Mouse (Mus musculus): Measurements from ENCODE around the gene Nav1. TPM values are rescaled to one million over a fixed set of nuclear protein-coding genes. Genes with fewer than 3 reads are reported as not detected.
A peak's percentile ranks its signal among the peaks of the same experiment; 100 is the strongest.

Gene Nav1
- polyA plus RNA-seq, 1 experiment from 2014 or later: 11.0 TPM

- peak overlapping the region; percentile 67 for H3K27ac ChIP-seq
- H3K36me3 ChIP-seq: peaks cover 3% of the 10 kb centered on the region; the same call in 1 of the 2 replicates
- H3K4me3 ChIP-seq (replicated peaks): no peak overlapping the region
- no peaks in the 10 kb centered on the region for H3K9me3 ChIP-seq
- H3K4me1 ChIP-seq: peaks cover 14% of the 10 kb centered on the region
- no peaks in the 10 kb centered on the region for H3K27me3 ChIP-seq (replicated peaks)
- WGBS: 66% methylated on average over 2 of the region's 2 CpGs
- 0 out of 2 replicates have a peak, but pooled peaks have one; percentile 5 for ATAC-seq (ENCODE audit: insufficient read depth, low FRiP score, low read depth)
- no peak overlapping the region for H3K9ac ChIP-seq
- H3K4me2 ChIP-seq: no peak overlapping the region
These were observed 83.8 kb downstream of the Nav1 start for GRCm38 (mm10) chr1:135523344-135523743.

- no peak for ATAC-seq (ENCODE audit: insufficient read depth, low FRiP score, low read depth)
- Histone ChIP-seq H3K4me2 (no peak overlapping the region), H3K4me3 (replicated peaks) (no peak overlapping the region), H3K27me3 (replicated peaks) (no peaks in the 10 kb centered on the region), H3K27ac (no peak overlapping the region), H3K9ac (no peak overlapping the region), H3K4me1 (peaks cover 34% of the 10 kb centered on the region), H3K9me3 (no peaks in the 10 kb centered on the region), H3K36me3 (no peaks in the 10 kb centered on the region)
- 81% methylated on average over 13 of the region's 13 CpGs for WGBS
These were observed 86.4 kb downstream of the Nav1 start for GRCm38 (mm10) chr1:135520550-135521168.

- Histone ChIP-seq H3K4me2 (no peak overlapping the region), H3K9ac (no peak overlapping the region), H3K27me3 (replicated peaks) (no peaks in the 10 kb centered on the region), H3K36me3 (no peaks in the 10 kb centered on the region), H3K9me3 (no peaks in the 10 kb centered on the region), H3K4me3 (replicated peaks) (no peak overlapping the region), H3K27ac (no peak overlapping the region), H3K4me1 (peaks cover 40% of the 10 kb centered on the region)
- ATAC-seq (ENCODE audit: insufficient read depth, low FRiP score, low read depth): no peak
- 43% methylated on average over 5 of the region's 5 CpGs for WGBS
These were observed 88.4 kb downstream of the Nav1 start for GRCm38 (mm10) chr1:135518661-135519060.

GRCm38 (mm10) chr1:135517469-135517868 is 89.6 kb downstream of the Nav1 start:
- Histone ChIP-seq H3K4me3 (replicated peaks) (no peak overlapping the region), H3K9me3 (no peaks in the 10 kb centered on the region), H3K27ac (no peak overlapping the region), H3K4me2 (no peak overlapping the region), H3K4me1 (peaks cover 42% of the 10 kb centered on the region), H3K36me3 (no peaks in the 10 kb centered on the region), H3K9ac (no peak overlapping the region), H3K27me3 (replicated peaks) (no peaks in the 10 kb centered on the region)
- ATAC-seq (ENCODE audit: insufficient read depth, low FRiP score, low read depth): no peak
- WGBS: 87% methylated on average over 6 of the region's 6 CpGs

DNA sequence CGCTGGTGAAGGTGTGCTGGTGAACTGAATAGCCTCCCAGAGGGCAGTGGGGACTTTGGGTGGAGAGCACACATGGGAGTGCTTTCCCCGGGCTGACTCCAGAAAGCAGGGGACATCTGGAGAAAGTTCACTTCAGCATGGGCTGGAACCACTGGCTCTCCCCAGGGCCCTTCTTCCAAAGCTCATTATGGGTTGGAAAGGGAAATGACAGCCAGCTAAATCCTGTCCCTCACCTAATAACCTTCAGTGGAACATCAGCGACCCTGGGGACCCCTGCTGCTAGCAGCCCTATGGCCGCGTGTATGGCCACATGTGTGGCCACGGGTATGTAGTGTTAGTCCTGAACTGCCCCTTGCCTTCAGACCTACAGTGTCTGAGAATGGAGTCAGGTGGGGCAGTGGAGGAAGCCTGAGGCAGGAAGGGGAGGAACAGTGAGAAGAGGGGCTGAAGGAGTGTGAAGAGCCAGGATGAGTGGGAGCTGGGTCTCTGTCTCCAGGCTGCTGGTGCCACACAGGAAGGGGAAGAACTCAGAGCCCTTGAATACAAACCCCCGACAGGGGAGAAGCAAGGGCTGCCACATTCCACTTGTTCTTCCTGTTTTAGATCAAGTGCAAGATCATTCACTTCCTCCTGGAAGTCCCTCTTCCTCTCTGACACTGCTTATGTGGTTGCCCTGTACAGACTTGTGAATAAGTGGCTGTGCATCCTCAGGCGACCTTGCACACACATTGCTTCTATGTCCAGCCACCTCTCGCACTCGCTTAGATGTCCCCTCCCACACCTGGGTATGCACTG is 90.4 kb downstream of the Nav1 start:
- no peaks in the 10 kb centered on the region for H3K36me3 ChIP-seq
- no peak overlapping the region for H3K9ac ChIP-seq
- ATAC-seq (ENCODE audit: insufficient read depth, low FRiP score, low read depth): no peak
- no peak overlapping the region for H3K4me2 ChIP-seq
- H3K27me3 ChIP-seq (replicated peaks): no peaks in the 10 kb centered on the region
- H3K4me1 ChIP-seq: peaks cover 45% of the 10 kb centered on the region
- no peaks in the 10 kb centered on the region for H3K9me3 ChIP-seq
- 57% methylated on average over 10 of the region's 10 CpGs for WGBS
- no peak overlapping the region for H3K27ac ChIP-seq
- H3K4me3 ChIP-seq (replicated peaks): no peak overlapping the region

DNA sequence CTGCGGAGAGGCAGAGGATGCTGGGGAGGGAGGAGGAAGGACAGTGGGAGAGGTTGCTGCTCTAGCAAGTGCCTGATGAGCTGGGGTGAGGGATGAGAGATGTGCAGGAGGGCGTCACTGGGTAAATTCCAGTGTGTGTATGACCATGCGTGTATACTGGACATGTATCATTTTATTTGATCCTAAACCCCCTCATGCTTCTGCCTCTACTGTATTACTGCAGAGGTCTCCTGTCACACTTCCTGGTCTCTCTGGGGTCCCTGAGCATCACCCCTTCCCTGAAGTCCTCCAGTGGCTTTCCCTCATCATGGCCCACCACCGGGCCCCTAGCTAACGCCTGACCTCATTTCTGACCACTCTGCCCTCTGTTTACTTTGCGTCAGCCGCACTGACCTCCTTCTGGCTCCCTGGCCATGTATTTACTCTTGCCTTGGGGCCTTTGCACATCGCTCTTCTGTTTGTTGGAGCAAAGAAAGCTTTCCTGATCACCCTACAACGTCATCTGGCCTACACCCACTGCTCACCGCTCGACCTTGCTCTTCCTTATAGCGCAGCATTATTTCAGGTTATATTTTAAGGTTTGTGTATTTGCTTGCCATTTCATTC is 91.4 kb downstream of the Nav1 start:
- ATAC-seq (ENCODE audit: insufficient read depth, low FRiP score, low read depth): no peak
- Histone ChIP-seq H3K27ac (peak overlapping the region; percentile 68), H3K4me1 (peaks cover 48% of the 10 kb centered on the region), H3K27me3 (replicated peaks) (no peaks in the 10 kb centered on the region), H3K9ac (no peak overlapping the region), H3K36me3 (no peaks in the 10 kb centered on the region), H3K9me3 (no peaks in the 10 kb centered on the region), H3K4me3 (replicated peaks) (no peak overlapping the region), H3K4me2 (peak overlapping the region; percentile 4; the same call in 1 of the 2 replicates)
- 38% methylated on average over 12 of the region's 12 CpGs for WGBS

- peaks cover 51% of the 10 kb centered on the region for H3K4me1 ChIP-seq
- no peaks in the 10 kb centered on the region for H3K36me3 ChIP-seq
- H3K4me3 ChIP-seq (replicated peaks): no peak overlapping the region
- peak overlapping the region; percentile 68 for H3K27ac ChIP-seq
- no peaks in the 10 kb centered on the region for H3K27me3 ChIP-seq (replicated peaks)
- peak; percentile 70 for ATAC-seq (ENCODE audit: insufficient read depth, low FRiP score, low read depth)
- H3K4me2 ChIP-seq: peak overlapping the region; percentile 4; the same call in 1 of the 2 replicates
- no peaks in the 10 kb centered on the region for H3K9me3 ChIP-seq
- H3K9ac ChIP-seq: no peak overlapping the region
- WGBS: 44% methylated on average over 9 of the region's 9 CpGs
These were observed 92.0 kb downstream of the Nav1 start for GRCm38 (mm10) chr1:135514913-135515632.

GRCm38 (mm10) chr1:135514046-135514445 is 93.0 kb downstream of the Nav1 start:
- Histone ChIP-seq H3K4me1 (peaks cover 60% of the 10 kb centered on the region), H3K27me3 (replicated peaks) (no peaks in the 10 kb centered on the region), H3K9me3 (no peaks in the 10 kb centered on the region), H3K27ac (no peak overlapping the region), H3K36me3 (no peaks in the 10 kb centered on the region), H3K4me3 (replicated peaks) (no peak overlapping the region), H3K4me2 (no peak overlapping the region), H3K9ac (no peak overlapping the region)
- ATAC-seq (ENCODE audit: insufficient read depth, low FRiP score, low read depth): no peak
- 66% methylated on average over 4 of the region's 4 CpGs for WGBS

DNA sequence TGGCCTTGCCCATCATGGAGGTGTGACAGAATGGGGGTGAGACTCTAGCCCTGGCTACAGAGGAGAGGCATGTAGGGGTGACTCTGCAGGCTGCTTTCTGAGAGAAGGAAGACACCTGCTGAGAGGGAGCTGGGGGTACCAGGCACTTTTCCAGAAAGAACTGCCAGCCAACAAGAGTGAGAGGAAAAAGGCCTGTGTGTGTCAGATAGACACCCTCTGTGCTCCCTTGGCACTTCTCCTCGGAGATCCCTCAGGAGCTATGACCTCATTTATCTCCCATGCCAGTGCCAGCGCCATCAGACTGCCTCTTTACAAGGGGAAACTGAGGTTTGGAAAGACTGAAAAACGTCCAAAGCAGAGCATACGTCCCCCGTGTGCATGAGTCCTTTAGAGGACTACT is 93.6 kb downstream of the Nav1 start:
- no peak overlapping the region for H3K9ac ChIP-seq
- H3K9me3 ChIP-seq: no peaks in the 10 kb centered on the region
- no peaks in the 10 kb centered on the region for H3K36me3 ChIP-seq
- no peak overlapping the region for H3K4me3 ChIP-seq (replicated peaks)
- WGBS: 51% methylated on average over 5 of the region's 5 CpGs
- H3K4me1 ChIP-seq: peaks cover 66% of the 10 kb centered on the region
- no peaks in the 10 kb centered on the region for H3K27me3 ChIP-seq (replicated peaks)
- no peak overlapping the region for H3K27ac ChIP-seq
- no peak for ATAC-seq (ENCODE audit: insufficient read depth, low FRiP score, low read depth)
- H3K4me2 ChIP-seq: no peak overlapping the region

DNA sequence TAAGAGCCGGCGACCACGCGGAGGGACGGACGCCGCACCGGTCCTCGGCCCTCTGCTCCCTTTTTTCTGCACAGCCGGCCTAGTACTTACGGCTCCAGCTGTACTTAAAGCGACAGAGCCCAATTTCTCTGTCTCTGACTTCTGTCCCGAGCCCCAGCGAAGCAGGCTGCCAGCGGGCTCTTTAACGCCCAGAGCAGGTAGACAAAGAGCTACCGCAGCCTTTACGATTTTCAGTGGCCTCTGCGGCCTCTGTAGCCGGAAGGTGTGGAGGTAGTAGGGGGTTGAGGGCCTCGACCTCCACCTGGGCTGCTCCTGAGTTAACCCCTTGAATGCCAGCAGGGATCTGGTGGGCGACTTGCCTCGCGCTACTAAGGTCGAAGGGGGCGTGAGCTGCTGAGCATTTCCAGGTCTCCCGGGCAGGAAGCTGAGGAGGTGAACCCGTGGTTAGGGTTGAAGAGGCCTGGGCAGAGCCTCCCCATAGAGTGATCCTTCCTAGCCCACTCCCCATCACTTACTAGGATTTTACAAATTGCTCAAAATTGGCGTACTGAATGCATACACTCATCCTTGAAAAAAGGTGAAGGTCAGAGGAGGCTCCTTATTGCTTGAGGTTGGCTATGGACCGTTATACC is 96.6 kb downstream of the Nav1 start:
- Histone ChIP-seq H3K4me3 (replicated peaks) (peak overlapping the region; percentile 50), H3K9me3 (no peaks in the 10 kb centered on the region), H3K4me2 (peak overlapping the region; percentile 64), H3K36me3 (no peaks in the 10 kb centered on the region), H3K4me1 (peaks cover 51% of the 10 kb centered on the region), H3K9ac (peak overlapping the region; percentile 37), H3K27me3 (replicated peaks) (no peaks in the 10 kb centered on the region), H3K27ac (no peak overlapping the region)
- WGBS: 2% methylated on average over 30 of the region's 30 CpGs
- peak; percentile 69 for ATAC-seq (ENCODE audit: insufficient read depth, low FRiP score, low read depth)
